Mouse (Mus musculus) lung, embryonic 15.5 days (tissue): ENCODE data around the gene Treml1. TPM values are rescaled to one million over a fixed set of nuclear protein-coding genes. Genes with fewer than 3 reads are reported as not detected.

Experiments
- ATAC-seq: fragments of 200-750 bp; cut with Nextera tagmentation; 2 replicates; pipeline ENCODE4 v1.8.0; 2017; ENCODE audit warnings: moderate number of reproducible peaks, borderline replicate concordance; ENCODE audit not compliant: low FRiP score, low TSS enrichment; ENCODE audit errors: extremely low read depth
- H3K27ac ChIP-seq: fragments of 300-500 bp; sonication (generic); 2 replicates; pipeline ENCODE4 v1.5.1; 2015; ENCODE audit warnings: moderate library complexity, mild to moderate bottlenecking, inconsistent platforms
- H3K27me3 ChIP-seq: fragments of 300-500 bp; sonication (generic); 2 replicates; pipeline ENCODE4 v1.6.1; 2015; ENCODE audit warnings: inconsistent platforms
- H3K36me3 ChIP-seq: fragments of 300-500 bp; sonication (generic); 2 replicates; pipeline ENCODE4 v1.6.1; 2015; ENCODE audit warnings: inconsistent platforms
- H3K4me1 ChIP-seq: fragments of 300-500 bp; sonication (generic); 2 replicates; pipeline ENCODE4 v1.6.1; 2015; ENCODE audit warnings: inconsistent platforms
- H3K4me2 ChIP-seq: fragments of 300-500 bp; sonication (generic); 2 replicates; pipeline ENCODE4 v1.6.1; 2015; ENCODE audit warnings: inconsistent platforms, mild to moderate bottlenecking, moderate library complexity
- H3K4me3 ChIP-seq: fragments of 300-500 bp; sonication (generic); 2 replicates; pipeline ENCODE4 v1.5.1; 2015; ENCODE audit warnings: mild to moderate bottlenecking, inconsistent platforms
- H3K9ac ChIP-seq: fragments of 300-500 bp; sonication (generic); 2 replicates; pipeline ENCODE4 v1.6.1; 2015; ENCODE audit warnings: inconsistent platforms
- H3K9me3 ChIP-seq: fragments of 300-500 bp; sonication (generic); 2 replicates; pipeline ENCODE4 v1.6.1; 2016; ENCODE audit warnings: inconsistent platforms
- WGBS: fragments of 180-500 bp; shearing (Covaris S2); methylation state at CpG from one replicate; pipeline ENCODE4 v1.1.7; 2015; 5-methylcytosine and 5-hydroxymethylcytosine counted together
- polyA plus RNA-seq: library from polyadenylated mRNA; unstranded; fragments of >200 nt; fragmentation: Nextera tagmentation; extraction: Ambion mirVana; gene quantifications from 2 replicates; pipeline ENCODE4 v1.2.1, GENCODE M21; 2015

Gene Treml1
- polyA plus RNA-seq, 1 experiment from 2014 or later, result 2.7 TPM

DNA sequence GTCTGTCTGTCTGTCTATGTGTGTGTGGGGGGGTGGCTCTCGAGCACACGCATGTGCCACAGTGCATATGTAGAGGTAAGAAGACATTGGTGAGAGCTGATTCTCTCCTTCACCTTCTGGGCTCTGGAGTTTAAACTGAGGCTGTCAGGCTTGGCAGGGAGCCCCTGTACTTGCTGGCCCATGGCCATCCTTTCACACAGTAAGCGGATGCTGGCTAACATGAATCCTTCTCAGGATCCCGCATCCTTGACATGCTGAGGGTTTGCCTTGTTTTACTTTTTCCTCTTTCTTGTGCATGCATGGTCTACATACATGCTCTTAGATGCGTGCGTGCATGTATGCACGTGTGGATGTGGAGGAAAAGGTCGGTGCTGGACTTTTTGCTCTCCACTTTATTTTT lies 3.2 kb downstream of the Treml1 start:
- no peak overlapping the region for H3K4me3 ChIP-seq
- H3K4me2 ChIP-seq, result no peak overlapping the region
- H3K36me3 ChIP-seq, result no peaks in the 10 kb centered on the region
- 72% methylated on average over 8 of the region's 8 CpGs for WGBS
- no peaks in the 10 kb centered on the region for H3K4me1 ChIP-seq
- H3K27ac ChIP-seq, result no peak overlapping the region
- no peak for ATAC-seq
- no peaks in the 10 kb centered on the region for H3K9me3 ChIP-seq
- H3K27me3 ChIP-seq, result no peaks in the 10 kb centered on the region
- H3K9ac ChIP-seq, result no peak overlapping the region

GRCm38 (mm10) chr17:48363421-48363965 lies 3.8 kb downstream of the Treml1 start:
- no peaks in the 10 kb centered on the region for H3K9me3 ChIP-seq
- H3K27ac ChIP-seq, result no peak overlapping the region
- H3K36me3 ChIP-seq, result no peaks in the 10 kb centered on the region
- H3K27me3 ChIP-seq, result no peaks in the 10 kb centered on the region
- 68% methylated on average over 6 of the region's 6 CpGs for WGBS
- no peak for ATAC-seq
- no peak overlapping the region for H3K9ac ChIP-seq
- no peak overlapping the region for H3K4me2 ChIP-seq
- no peaks in the 10 kb centered on the region for H3K4me1 ChIP-seq
- H3K4me3 ChIP-seq, result no peak overlapping the region

GRCm38 (mm10) chr17:48365511-48366155 lies 5.9 kb downstream of the Treml1 start:
- no peaks in the 10 kb centered on the region for H3K9me3 ChIP-seq
- WGBS, result 73% methylated on average over 9 of the region's 9 CpGs

DNA sequence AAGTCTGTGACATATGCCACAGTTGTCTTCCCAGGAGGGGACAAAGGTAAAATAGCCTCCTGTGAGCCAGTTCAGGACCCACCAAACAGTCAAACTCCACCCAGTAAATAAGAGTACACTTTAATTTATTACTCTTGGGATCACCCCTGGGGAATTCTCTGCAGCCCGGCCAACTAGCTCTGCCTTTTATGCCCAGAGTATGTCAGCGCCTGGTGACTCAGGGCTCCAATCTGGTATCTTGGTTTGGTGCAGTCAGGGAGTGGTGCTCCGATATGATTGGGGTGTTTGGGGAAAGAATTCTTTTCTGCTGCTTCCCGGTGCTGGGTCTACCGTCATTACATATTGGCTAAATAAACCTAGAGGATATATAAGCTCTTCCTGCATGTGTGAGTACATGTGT lies 7.1 kb downstream of the Treml1 start:
- Histone ChIP-seq H3K36me3 (no peaks in the 10 kb centered on the region), H3K4me1 (no peaks in the 10 kb centered on the region), H3K9me3 (no peaks in the 10 kb centered on the region), H3K4me2 (no peak overlapping the region), H3K4me3 (no peak overlapping the region), H3K27ac (no peak overlapping the region), H3K9ac (no peak overlapping the region), H3K27me3 (no peaks in the 10 kb centered on the region)
- ATAC-seq, result no peak
- 75% methylated on average over 5 of the region's 5 CpGs for WGBS

More at GRCm38 (mm10) chr17:48365511-48366155, 5.9 kb downstream of the Treml1 start:
- Histone ChIP-seq H3K27ac (no peak overlapping the region), H3K9ac (no peak overlapping the region), H3K4me1 (no peaks in the 10 kb centered on the region), H3K27me3 (no peaks in the 10 kb centered on the region), H3K4me2 (no peak overlapping the region), H3K36me3 (no peaks in the 10 kb centered on the region), H3K4me3 (no peak overlapping the region)
- no peak for ATAC-seq

- no peak overlapping the region for H3K4me2 ChIP-seq
- H3K27ac ChIP-seq, result no peak overlapping the region
- H3K4me3 ChIP-seq, result no peak overlapping the region
- H3K36me3 ChIP-seq, result no peaks in the 10 kb centered on the region
- no peaks in the 10 kb centered on the region for H3K4me1 ChIP-seq
- no peak overlapping the region for H3K9ac ChIP-seq
- no peak for ATAC-seq
- no peaks in the 10 kb centered on the region for H3K27me3 ChIP-seq
- H3K9me3 ChIP-seq, result no peaks in the 10 kb centered on the region
Observed at GRCm38 (mm10) chr17:48371621-48372020, 11.9 kb downstream of the Treml1 start.

DNA sequence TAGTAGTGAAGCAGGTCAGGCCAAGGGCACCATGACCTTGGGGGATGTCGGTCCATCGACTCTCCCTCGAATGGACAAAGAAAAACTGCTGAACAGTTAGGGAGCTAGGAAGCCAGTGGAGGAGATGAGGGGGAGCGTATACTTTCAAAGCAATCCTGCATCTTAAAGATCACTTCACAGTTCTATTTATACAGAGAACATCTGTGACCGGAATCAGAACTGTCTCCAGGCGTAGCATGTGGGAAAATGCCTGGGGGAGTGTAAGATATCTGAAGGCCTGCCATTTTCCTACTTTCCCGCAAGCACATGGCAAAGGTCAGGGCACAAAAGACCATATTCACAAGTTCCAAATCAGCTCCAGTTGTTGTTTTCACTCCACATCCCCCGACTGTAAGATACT lies 13.3 kb downstream of the Treml1 start:
- Histone ChIP-seq H3K4me2 (no peak overlapping the region), H3K4me1 (no peaks in the 10 kb centered on the region), H3K27ac (no peak overlapping the region), H3K36me3 (no peaks in the 10 kb centered on the region), H3K4me3 (no peak overlapping the region), H3K9ac (no peak overlapping the region), H3K9me3 (no peaks in the 10 kb centered on the region), H3K27me3 (no peaks in the 10 kb centered on the region)
- 79% methylated on average over 8 of the region's 8 CpGs for WGBS
- no peak for ATAC-seq

GRCm38 (mm10) chr17:48376102-48376501 lies 16.4 kb downstream of the Treml1 start:
- ATAC-seq, result no peak
- H3K36me3 ChIP-seq, result no peaks in the 10 kb centered on the region
- no peak overlapping the region for H3K27ac ChIP-seq
- H3K4me1 ChIP-seq, result no peaks in the 10 kb centered on the region
- H3K4me2 ChIP-seq, result no peak overlapping the region
- WGBS, result 85% methylated on average over 1 of the region's 1 CpGs
- no peak overlapping the region for H3K9ac ChIP-seq
- H3K9me3 ChIP-seq, result no peaks in the 10 kb centered on the region
- H3K27me3 ChIP-seq, result no peaks in the 10 kb centered on the region
- no peak overlapping the region for H3K4me3 ChIP-seq

DNA sequence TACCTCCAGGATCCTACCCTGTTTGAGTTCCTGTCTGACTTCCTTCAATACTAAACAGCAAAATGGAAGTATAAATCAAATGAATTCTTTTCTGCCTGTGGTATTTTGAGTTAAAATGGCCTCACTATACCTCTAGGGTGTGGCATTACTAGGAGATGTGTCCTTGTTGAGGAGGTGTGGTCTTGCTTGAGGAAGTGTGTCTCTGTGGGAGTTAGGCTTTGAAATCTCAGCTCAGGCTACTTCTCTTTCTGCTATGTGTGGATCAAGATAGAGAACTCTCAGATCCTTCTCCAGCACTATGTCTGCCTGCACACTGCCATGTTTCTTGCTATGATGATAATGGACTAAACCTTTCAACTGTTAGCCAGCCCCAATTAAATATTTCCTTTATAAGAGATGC lies 19.3 kb downstream of the Treml1 start:
- Histone ChIP-seq H3K36me3 (no peaks in the 10 kb centered on the region), H3K27me3 (no peaks in the 10 kb centered on the region), H3K4me1 (no peaks in the 10 kb centered on the region), H3K27ac (no peak overlapping the region), H3K4me3 (no peak overlapping the region), H3K9ac (no peak overlapping the region), H3K9me3 (no peaks in the 10 kb centered on the region), H3K4me2 (no peak overlapping the region)
- no peak for ATAC-seq

GRCm38 (mm10) chr17:48385786-48386461 lies 26.2 kb downstream of the Treml1 start:
- Histone ChIP-seq H3K36me3 (peaks cover 54% of the 10 kb centered on the region), H3K4me3 (no peak overlapping the region), H3K4me2 (no peak overlapping the region), H3K27me3 (no peaks in the 10 kb centered on the region), H3K9ac (no peak overlapping the region), H3K4me1 (no peaks in the 10 kb centered on the region), H3K9me3 (no peaks in the 10 kb centered on the region), H3K27ac (no peak overlapping the region)
- no peak for ATAC-seq
- 69% methylated on average over 2 of the region's 2 CpGs for WGBS

- H3K9ac ChIP-seq, result no peak overlapping the region
- no peaks in the 10 kb centered on the region for H3K4me1 ChIP-seq
- 86% methylated on average over 2 of the region's 2 CpGs for WGBS
- no peak overlapping the region for H3K27ac ChIP-seq
- ATAC-seq, result no peak
- H3K9me3 ChIP-seq, result no peaks in the 10 kb centered on the region
- no peak overlapping the region for H3K4me3 ChIP-seq
- peaks cover 82% of the 10 kb centered on the region for H3K36me3 ChIP-seq
- H3K27me3 ChIP-seq, result no peaks in the 10 kb centered on the region
- no peak overlapping the region for H3K4me2 ChIP-seq
Observed at GRCm38 (mm10) chr17:48388666-48389065, 28.9 kb downstream of the Treml1 start.

GRCm38 (mm10) chr17:48389442-48389841 lies 29.7 kb downstream of the Treml1 start:
- H3K9ac ChIP-seq, result no peak overlapping the region
- no peaks in the 10 kb centered on the region for H3K27me3 ChIP-seq
- H3K36me3 ChIP-seq, result peaks cover 89% of the 10 kb centered on the region
- 88% methylated on average over 5 of the region's 5 CpGs for WGBS
- no peaks in the 10 kb centered on the region for H3K4me1 ChIP-seq
- no peak overlapping the region for H3K4me3 ChIP-seq
- H3K9me3 ChIP-seq, result no peaks in the 10 kb centered on the region
- H3K4me2 ChIP-seq, result no peak overlapping the region
- no peak for ATAC-seq
- no peak overlapping the region for H3K27ac ChIP-seq

DNA sequence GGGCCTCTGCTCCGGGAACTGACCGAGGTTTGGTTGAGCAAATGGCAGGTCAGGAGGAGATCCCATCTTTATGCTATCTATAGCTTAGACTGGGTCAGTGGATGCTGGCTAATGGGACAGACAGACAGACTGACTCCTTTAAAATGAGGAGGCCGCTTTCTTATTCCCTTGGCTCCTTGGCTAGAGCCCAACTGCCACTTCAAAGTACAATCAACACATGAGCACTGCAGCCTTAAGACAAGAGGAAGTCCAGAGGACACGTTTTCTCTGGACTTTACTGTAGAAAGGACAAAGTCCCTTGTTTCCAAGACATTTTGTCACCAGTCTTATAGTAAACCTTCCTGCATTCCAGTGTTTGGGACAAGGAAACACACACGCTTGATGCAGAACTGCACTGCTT lies 31.7 kb downstream of the Treml1 start:
- WGBS, result 79% methylated on average over 5 of the region's 5 CpGs
- Histone ChIP-seq H3K9ac (no peak overlapping the region), H3K4me1 (no peaks in the 10 kb centered on the region), H3K9me3 (no peaks in the 10 kb centered on the region), H3K27ac (no peak overlapping the region), H3K27me3 (no peaks in the 10 kb centered on the region), H3K4me3 (no peak overlapping the region), H3K4me2 (no peak overlapping the region), H3K36me3 (peaks cover 95% of the 10 kb centered on the region)
- ATAC-seq, result no peak
